Mouse (Mus musculus) lung, embryonic 15.5 days (tissue): ENCODE results near the gene Chic2. TPM values are rescaled to one million over a fixed set of nuclear protein-coding genes. Genes with fewer than 3 reads are reported as not detected.
A peak's percentile ranks its signal among the peaks of the same experiment; 100 is the strongest.

Source experiments
- ATAC-seq: fragments of 200-750 bp; cut with Nextera tagmentation; 2 replicates; pipeline ENCODE4 v1.8.0; 2017; ENCODE audit warnings: moderate number of reproducible peaks, borderline replicate concordance; ENCODE audit not compliant: low FRiP score, low TSS enrichment; ENCODE audit errors: extremely low read depth
- H3K27ac ChIP-seq: fragments of 300-500 bp; sonication (generic); 2 replicates; pipeline ENCODE4 v1.5.1; 2015; ENCODE audit warnings: moderate library complexity, mild to moderate bottlenecking, inconsistent platforms
- H3K27me3 ChIP-seq: fragments of 300-500 bp; sonication (generic); 2 replicates; pipeline ENCODE4 v1.6.1; 2015; ENCODE audit warnings: inconsistent platforms
- H3K36me3 ChIP-seq: fragments of 300-500 bp; sonication (generic); 2 replicates; pipeline ENCODE4 v1.6.1; 2015; ENCODE audit warnings: inconsistent platforms
- H3K4me1 ChIP-seq: fragments of 300-500 bp; sonication (generic); 2 replicates; pipeline ENCODE4 v1.6.1; 2015; ENCODE audit warnings: inconsistent platforms
- H3K4me2 ChIP-seq: fragments of 300-500 bp; sonication (generic); 2 replicates; pipeline ENCODE4 v1.6.1; 2015; ENCODE audit warnings: inconsistent platforms, mild to moderate bottlenecking, moderate library complexity
- H3K4me3 ChIP-seq: fragments of 300-500 bp; sonication (generic); 2 replicates; pipeline ENCODE4 v1.5.1; 2015; ENCODE audit warnings: mild to moderate bottlenecking, inconsistent platforms
- H3K9ac ChIP-seq: fragments of 300-500 bp; sonication (generic); 2 replicates; pipeline ENCODE4 v1.6.1; 2015; ENCODE audit warnings: inconsistent platforms
- H3K9me3 ChIP-seq: fragments of 300-500 bp; sonication (generic); 2 replicates; pipeline ENCODE4 v1.6.1; 2016; ENCODE audit warnings: inconsistent platforms
- WGBS: fragments of 180-500 bp; shearing (Covaris S2); methylation state at CpG from one replicate; pipeline ENCODE4 v1.1.7; 2015; 5-methylcytosine and 5-hydroxymethylcytosine counted together
- polyA plus RNA-seq: library from polyadenylated mRNA; unstranded; fragments of >200 nt; fragmentation: Nextera tagmentation; extraction: Ambion mirVana; gene quantifications from 2 replicates; pipeline ENCODE4 v1.2.1, GENCODE M21; 2015

The Chic2 gene
- 36.0 and 36.1 TPM in 2 replicates for polyA plus RNA-seq

- WGBS: under 1% methylated on average over 56 of the region's 90 CpGs
Observed at GRCm38 (mm10) chr5:75044310-75044904, at the start of gene Chic2. Gene Chic2, minus strand, starts transcription at chr5:75044774.

GRCm38 (mm10) chr5:75085906-75086305 lies 41.3 kb upstream of the Chic2 start:
- Histone ChIP-seq H3K9me3 (no peaks in the 10 kb centered on the region), H3K27me3 (peaks cover 82% of the 10 kb centered on the region), H3K36me3 (no peaks in the 10 kb centered on the region), H3K4me2 (no peak overlapping the region), H3K27ac (no peak overlapping the region), H3K4me3 (no peak overlapping the region), H3K9ac (no peak overlapping the region), H3K4me1 (peaks cover 5% of the 10 kb centered on the region; the same call in 1 of the 2 replicates)
- no peak for ATAC-seq
- WGBS: 10% methylated on average over 4 of the region's 4 CpGs

More at GRCm38 (mm10) chr5:75044310-75044904, at the start of gene Chic2:
- H3K36me3 ChIP-seq: 0 out of 2 replicates have a peak, but pooled peaks cover 5% of the 10 kb centered on the region
- H3K4me2 ChIP-seq: peak within 1 kb of the TSS; percentile 73
- peak within 1 kb of the TSS; percentile 99 for H3K9ac ChIP-seq
- no peaks in the 10 kb centered on the region for H3K27me3 ChIP-seq
- H3K27ac ChIP-seq: peak within 1 kb of the TSS; percentile 85
- peaks cover 5% of the 10 kb centered on the region for H3K4me1 ChIP-seq
- ATAC-seq: peak; percentile 91
- peak within 1 kb of the TSS; percentile 99 for H3K4me3 ChIP-seq
- H3K9me3 ChIP-seq: no peaks in the 10 kb centered on the region

GRCm38 (mm10) chr5:75085521-75085875 lies 40.9 kb upstream of the Chic2 start:
- 5% methylated on average over 17 of the region's 17 CpGs for WGBS
- H3K9me3 ChIP-seq: no peaks in the 10 kb centered on the region
- ATAC-seq: no peak

GRCm38 (mm10) chr5:75084871-75085520 lies 40.4 kb upstream of the Chic2 start:
- no peak overlapping the region for H3K27ac ChIP-seq
- no peak for ATAC-seq
- no peak overlapping the region for H3K4me2 ChIP-seq
- peaks cover 5% of the 10 kb centered on the region; the same call in 1 of the 2 replicates for H3K4me1 ChIP-seq
- WGBS: 2% methylated on average over 25 of the region's 25 CpGs
- H3K9me3 ChIP-seq: no peaks in the 10 kb centered on the region
- H3K9ac ChIP-seq: no peak overlapping the region
- H3K36me3 ChIP-seq: no peaks in the 10 kb centered on the region
- H3K27me3 ChIP-seq: peaks cover 91% of the 10 kb centered on the region
- H3K4me3 ChIP-seq: no peak overlapping the region

More at GRCm38 (mm10) chr5:75085521-75085875, 40.9 kb upstream of the Chic2 start:
- H3K9ac ChIP-seq: no peak overlapping the region
- no peak overlapping the region for H3K4me2 ChIP-seq
- no peak overlapping the region for H3K4me3 ChIP-seq
- H3K36me3 ChIP-seq: no peaks in the 10 kb centered on the region
- H3K27ac ChIP-seq: no peak overlapping the region
- peaks cover 5% of the 10 kb centered on the region; the same call in 1 of the 2 replicates for H3K4me1 ChIP-seq
- H3K27me3 ChIP-seq: peaks cover 86% of the 10 kb centered on the region

- no peak for ATAC-seq
- no peaks in the 10 kb centered on the region for H3K9me3 ChIP-seq
- WGBS: 3% methylated on average over 8 of the region's 8 CpGs
- no peak overlapping the region for H3K27ac ChIP-seq
- no peaks in the 10 kb centered on the region for H3K36me3 ChIP-seq
- H3K9ac ChIP-seq: no peak overlapping the region
- peaks cover 5% of the 10 kb centered on the region; the same call in 1 of the 2 replicates for H3K4me1 ChIP-seq
- peak overlapping the region; percentile 23; the same call in 1 of the 2 replicates for H3K4me2 ChIP-seq
- H3K4me3 ChIP-seq: no peak overlapping the region
- peaks cover 94% of the 10 kb centered on the region for H3K27me3 ChIP-seq
Observed at GRCm38 (mm10) chr5:75084393-75084870, 39.9 kb upstream of the Chic2 start.

GRCm38 (mm10) chr5:75083591-75084392 lies 39.2 kb upstream of the Chic2 start:
- no peaks in the 10 kb centered on the region for H3K9me3 ChIP-seq
- H3K4me2 ChIP-seq: peak overlapping the region; percentile 23; the same call in 1 of the 2 replicates
- 1% methylated on average over 27 of the region's 27 CpGs for WGBS
- peaks cover 96% of the 10 kb centered on the region for H3K27me3 ChIP-seq
- H3K4me1 ChIP-seq: peaks cover 5% of the 10 kb centered on the region; the same call in 1 of the 2 replicates
- no peak overlapping the region for H3K9ac ChIP-seq
- H3K27ac ChIP-seq: no peak overlapping the region
- ATAC-seq: no peak
- peak overlapping the region; percentile 5; the same call in 1 of the 2 replicates for H3K4me3 ChIP-seq
- no peaks in the 10 kb centered on the region for H3K36me3 ChIP-seq

- no peak overlapping the region for H3K4me3 ChIP-seq
- H3K4me2 ChIP-seq: no peak overlapping the region
- no peaks in the 10 kb centered on the region for H3K9me3 ChIP-seq
- WGBS: 2% methylated on average over 12 of the region's 14 CpGs
- no peak overlapping the region for H3K9ac ChIP-seq
- H3K27me3 ChIP-seq: peaks cover 98% of the 10 kb centered on the region
- no peaks in the 10 kb centered on the region for H3K36me3 ChIP-seq
- peaks cover 5% of the 10 kb centered on the region; the same call in 1 of the 2 replicates for H3K4me1 ChIP-seq
- no peak for ATAC-seq
- H3K27ac ChIP-seq: no peak overlapping the region
Observed at GRCm38 (mm10) chr5:75083061-75083460, 38.5 kb upstream of the Chic2 start.

GRCm38 (mm10) chr5:75082439-75082838 lies 37.9 kb upstream of the Chic2 start:
- H3K9ac ChIP-seq: no peak overlapping the region
- no peaks in the 10 kb centered on the region for H3K36me3 ChIP-seq
- no peak overlapping the region for H3K4me3 ChIP-seq
- no peak for ATAC-seq
- H3K27me3 ChIP-seq: peaks cover 97% of the 10 kb centered on the region
- H3K4me2 ChIP-seq: no peak overlapping the region
- H3K9me3 ChIP-seq: no peaks in the 10 kb centered on the region
- H3K4me1 ChIP-seq: peaks cover 5% of the 10 kb centered on the region; the same call in 1 of the 2 replicates
- WGBS: 8% methylated on average over 6 of the region's 6 CpGs
- H3K27ac ChIP-seq: no peak overlapping the region

- no peak overlapping the region for H3K4me2 ChIP-seq
- under 1% methylated on average over 7 of the region's 7 CpGs for WGBS
- H3K9me3 ChIP-seq: no peaks in the 10 kb centered on the region
- peaks cover 14% of the 10 kb centered on the region for H3K4me1 ChIP-seq
- H3K36me3 ChIP-seq: no peaks in the 10 kb centered on the region
- H3K9ac ChIP-seq: no peak overlapping the region
- no peak for ATAC-seq
- no peak overlapping the region for H3K27ac ChIP-seq
- H3K27me3 ChIP-seq: peaks cover 98% of the 10 kb centered on the region
- no peak overlapping the region for H3K4me3 ChIP-seq
Observed at GRCm38 (mm10) chr5:75079564-75079963, 35.0 kb upstream of the Chic2 start.

GRCm38 (mm10) chr5:75077051-75077380 lies 32.4 kb upstream of the Chic2 start:
- Histone ChIP-seq H3K9me3 (no peaks in the 10 kb centered on the region), H3K4me2 (no peak overlapping the region), H3K27me3 (peaks cover 98% of the 10 kb centered on the region), H3K9ac (no peak overlapping the region), H3K27ac (no peak overlapping the region), H3K4me3 (no peak overlapping the region), H3K36me3 (no peaks in the 10 kb centered on the region), H3K4me1 (peaks cover 9% of the 10 kb centered on the region)
- no peak for ATAC-seq
- WGBS: 2% methylated on average over 19 of the region's 19 CpGs

- no peak overlapping the region for H3K4me3 ChIP-seq
- H3K4me1 ChIP-seq: peaks cover 9% of the 10 kb centered on the region
- no peak overlapping the region for H3K27ac ChIP-seq
- 2% methylated on average over 17 of the region's 17 CpGs for WGBS
- no peak overlapping the region for H3K4me2 ChIP-seq
- no peak overlapping the region for H3K9ac ChIP-seq
- H3K27me3 ChIP-seq: peaks cover 99% of the 10 kb centered on the region
- ATAC-seq: no peak
- H3K36me3 ChIP-seq: no peaks in the 10 kb centered on the region
- H3K9me3 ChIP-seq: no peaks in the 10 kb centered on the region
Observed at GRCm38 (mm10) chr5:75076326-75077050, 31.9 kb upstream of the Chic2 start.
